Mouse (Mus musculus) brain, embryonic 14.5 days (tissue): ENCODE data around the gene Klhl41.

ENCODE experiments used
- CTCF ChIP-seq: fragments of 200-500 bp; IDR thresholded peaks from 2 replicates; pipeline ENCODE4 v1.5.1; 2012; ENCODE audit warnings: inconsistent platforms, mild to moderate bottlenecking, moderate library complexity, borderline replicate concordance; ENCODE audit not compliant: insufficient read depth, insufficient read length; ENCODE audit errors: extremely low read depth
- POLR2A ChIP-seq: fragments of 200-500 bp; IDR thresholded peaks from 2 replicates; pipeline ENCODE4 v1.6.1; 2012; ENCODE audit warnings: mild to moderate bottlenecking, inconsistent platforms, borderline replicate concordance; ENCODE audit not compliant: poor library complexity, insufficient read depth, insufficient read length, severe bottlenecking; ENCODE audit errors: extremely low read depth

GRCm38 (mm10) chr2:69712171-69712570, 42.3 kb downstream of the Klhl41 start:
- TF ChIP-seq CTCF (no peak), POLR2A (no peak)
